Mouse (Mus musculus) intestine, embryonic 15.5 days (tissue): Measurements from ENCODE around the gene Crk. TPM values are rescaled to one million over a fixed set of nuclear protein-coding genes. Genes with fewer than 3 reads are reported as not detected.
A peak's percentile ranks its signal among the peaks of the same experiment; 100 is the strongest.

Experiments
- ATAC-seq: fragments of 200-750 bp; cut with Nextera tagmentation; 2 replicates; pipeline ENCODE4 v1.8.0; 2017; ENCODE audit warnings: moderate TSS enrichment, moderate library complexity
- H3K27ac ChIP-seq: fragments of 300-500 bp; sonication (generic); 2 replicates; pipeline ENCODE4 v1.5.1; 2015; ENCODE audit warnings: mild to moderate bottlenecking, inconsistent platforms
- H3K27me3 ChIP-seq: fragments of 300-500 bp; sonication (generic); replicated peaks from 2 replicates; pipeline ENCODE4 v1.6.1; 2015; ENCODE audit warnings: inconsistent platforms
- H3K36me3 ChIP-seq: fragments of 300-500 bp; sonication (generic); 2 replicates; pipeline ENCODE4 v1.6.1; 2015; ENCODE audit warnings: inconsistent platforms
- H3K4me1 ChIP-seq: fragments of 300-500 bp; sonication (generic); replicated peaks from 2 replicates; pipeline ENCODE4 v1.6.1; 2015; ENCODE audit warnings: inconsistent platforms
- H3K4me2 ChIP-seq: fragments of 300-500 bp; sonication (generic); replicated peaks from 2 replicates; pipeline ENCODE4 v1.6.1; 2015; ENCODE audit warnings: mild to moderate bottlenecking, inconsistent platforms
- H3K4me3 ChIP-seq: fragments of 300-500 bp; sonication (generic); replicated peaks from 2 replicates; pipeline ENCODE4 v1.5.1; 2015; ENCODE audit warnings: inconsistent platforms
- H3K9ac ChIP-seq: fragments of 300-500 bp; sonication (generic); 2 replicates; pipeline ENCODE4 v1.6.1; 2015; ENCODE audit warnings: inconsistent platforms
- H3K9me3 ChIP-seq: fragments of 300-500 bp; sonication (generic); 2 replicates; pipeline ENCODE4 v1.6.1; 2016; ENCODE audit warnings: inconsistent platforms
- WGBS: fragments of 180-500 bp; shearing (Covaris S2); methylation state at CpG from one replicate; pipeline ENCODE4 v1.1.7; 2015; 5-methylcytosine and 5-hydroxymethylcytosine counted together
- polyA plus RNA-seq: library from polyadenylated mRNA; unstranded; fragments of >200 nt; fragmentation: Nextera tagmentation; extraction: Ambion mirVana; gene quantifications from 2 replicates; pipeline ENCODE4 v1.2.1, GENCODE M21; 2015

Crk gene
- polyA plus RNA-seq, 1 experiment from 2014 or later: 109 TPM

DNA sequence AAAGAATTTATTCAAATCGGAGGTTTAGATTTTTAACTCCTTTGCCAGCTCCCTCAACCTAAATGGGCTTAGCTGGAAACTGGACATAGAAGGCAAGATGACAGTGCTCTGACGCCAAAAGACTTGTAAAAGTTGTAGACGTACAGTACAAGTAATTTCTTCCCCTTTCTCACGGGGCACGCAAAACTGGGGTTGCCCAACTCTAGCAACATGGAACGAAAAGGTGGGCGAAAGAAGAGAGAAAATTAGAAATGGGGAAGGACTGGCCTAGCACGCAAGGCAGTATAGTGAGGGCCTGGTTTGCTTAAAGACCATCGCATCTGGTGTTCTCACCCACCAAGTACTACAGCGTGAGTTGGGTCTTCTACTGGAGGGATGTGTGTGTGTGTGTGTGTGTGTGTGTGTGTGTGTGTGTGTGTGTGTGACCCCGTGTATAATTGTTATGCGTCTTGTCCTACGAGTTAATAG is 28.1 kb upstream of the Crk start:
- H3K4me1 ChIP-seq: peaks cover 38% of the 10 kb centered on the region
- peak overlapping the region; percentile 92 for H3K4me2 ChIP-seq

DNA sequence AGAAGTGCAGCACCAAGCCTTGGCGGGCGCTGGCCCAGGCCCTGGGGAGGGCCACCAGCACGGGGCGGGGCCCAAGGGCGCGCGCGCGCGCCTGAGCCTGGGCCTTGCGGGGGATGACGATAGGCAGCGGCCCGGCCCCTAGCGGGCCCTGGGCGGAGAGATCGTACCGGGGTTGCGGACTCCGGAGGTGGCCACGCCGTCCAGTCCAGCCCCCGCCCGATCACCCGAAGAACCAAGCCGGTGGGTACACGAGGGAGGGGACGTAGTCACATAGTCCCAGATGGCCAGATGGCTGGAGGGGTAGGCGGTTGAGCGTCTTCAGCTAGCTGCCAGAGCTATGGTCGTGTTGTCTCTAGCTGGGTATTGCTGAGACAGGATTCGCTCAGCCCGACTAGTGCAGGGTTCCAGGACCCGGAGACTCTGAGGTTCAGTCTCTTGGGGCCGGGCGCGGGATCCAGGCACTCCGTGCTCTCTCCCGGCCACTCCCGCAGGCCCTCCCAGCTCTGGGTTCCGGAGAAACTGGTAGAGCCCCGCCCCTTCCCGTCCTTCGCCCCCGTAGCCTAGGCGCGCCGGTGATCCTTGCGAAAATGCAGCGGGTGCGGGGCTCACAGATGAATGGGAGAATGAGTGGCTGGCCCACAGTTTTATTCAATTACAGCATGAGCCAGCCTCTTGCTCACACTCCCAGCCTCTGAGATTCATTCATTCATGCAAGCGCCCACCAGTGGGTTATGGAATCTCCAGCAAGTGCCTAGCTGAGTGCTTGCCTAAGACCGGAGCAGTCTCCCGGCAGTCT is 27.4 kb upstream of the Crk start:
- H3K27ac ChIP-seq: peak overlapping the region; percentile 93
- H3K4me2 ChIP-seq: peak overlapping the region; percentile 92
- ATAC-seq: peak; percentile 81
- H3K9me3 ChIP-seq: no peaks in the 10 kb centered on the region
- H3K9ac ChIP-seq: peak overlapping the region; percentile 81
- H3K36me3 ChIP-seq: no peaks in the 10 kb centered on the region
- H3K27me3 ChIP-seq: no peaks in the 10 kb centered on the region
- H3K4me1 ChIP-seq: peaks cover 43% of the 10 kb centered on the region
- under 1% methylated on average over 54 of the region's 54 CpGs for WGBS
- H3K4me3 ChIP-seq: peak overlapping the region; percentile 68

More for the DNA sequence above, 28.1 kb upstream of the Crk start:
- Histone ChIP-seq H3K27ac (peak overlapping the region; percentile 93), H3K4me3 (peak overlapping the region; percentile 68), H3K27me3 (no peaks in the 10 kb centered on the region), H3K9ac (peak overlapping the region; percentile 81), H3K9me3 (no peaks in the 10 kb centered on the region), H3K36me3 (no peaks in the 10 kb centered on the region)
- WGBS: 44% methylated on average over 13 of the region's 13 CpGs
- ATAC-seq: no peak

- peak overlapping the region; percentile 81 for H3K9ac ChIP-seq
- H3K9me3 ChIP-seq: no peaks in the 10 kb centered on the region
- 28% methylated on average over 20 of the region's 20 CpGs for WGBS
- no peak for ATAC-seq
- H3K4me2 ChIP-seq: peak overlapping the region; percentile 92
- H3K4me1 ChIP-seq: peaks cover 50% of the 10 kb centered on the region
- peak overlapping the region; percentile 93 for H3K27ac ChIP-seq
- H3K36me3 ChIP-seq: no peaks in the 10 kb centered on the region
- peak overlapping the region; percentile 68 for H3K4me3 ChIP-seq
- H3K27me3 ChIP-seq: no peaks in the 10 kb centered on the region
Measured at GRCm38 (mm10) chr11:75652222-75652941, 26.7 kb upstream of the Crk start.

DNA sequence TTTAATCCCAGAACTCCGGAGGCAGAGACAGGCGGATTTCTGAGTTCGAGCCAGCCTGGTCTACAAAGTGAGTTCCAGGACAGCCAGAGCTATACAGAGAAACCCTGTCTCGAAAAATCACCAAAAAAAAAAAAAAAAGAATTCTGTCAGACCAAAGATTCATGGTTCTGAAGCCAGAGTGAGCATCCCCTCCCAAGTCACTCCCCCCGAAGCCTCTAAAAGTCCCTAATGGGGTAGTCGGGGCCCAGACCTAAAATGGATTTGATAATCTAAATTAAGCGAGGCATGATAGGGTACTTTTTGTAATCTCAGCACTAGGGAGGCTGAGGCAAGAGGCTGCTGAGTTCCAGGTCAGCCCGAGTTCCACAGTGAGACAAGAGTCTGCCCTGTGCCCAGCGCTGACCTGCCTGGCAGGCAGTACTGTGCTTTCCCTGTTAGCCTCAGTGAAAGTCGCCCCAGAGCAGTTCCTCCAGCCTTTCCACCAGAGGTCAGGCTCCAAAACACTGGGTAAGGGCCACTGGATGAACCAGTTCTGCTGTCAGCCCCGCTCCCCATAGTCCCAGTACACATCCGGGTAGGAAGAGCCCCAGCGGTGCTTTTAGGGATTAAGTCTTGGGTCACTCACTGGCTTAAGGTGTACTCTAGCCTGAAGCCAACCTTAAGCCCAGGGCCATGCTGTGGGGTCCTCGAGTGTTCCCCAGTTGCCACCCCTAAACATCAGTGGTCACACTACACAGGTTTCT is 25.9 kb upstream of the Crk start:
- H3K27ac ChIP-seq: peak overlapping the region; percentile 86
- peaks cover 2% of the 10 kb centered on the region; the same call in 1 of the 2 replicates for H3K36me3 ChIP-seq
- H3K9me3 ChIP-seq: no peaks in the 10 kb centered on the region
- H3K27me3 ChIP-seq: no peaks in the 10 kb centered on the region
- H3K4me1 ChIP-seq: peaks cover 50% of the 10 kb centered on the region
- WGBS: 39% methylated on average over 14 of the region's 14 CpGs
- ATAC-seq: no peak
- H3K4me3 ChIP-seq: peak overlapping the region; percentile 68
- H3K9ac ChIP-seq: peak overlapping the region; percentile 63; the same call in 1 of the 2 replicates
- H3K4me2 ChIP-seq: peak overlapping the region; percentile 92

DNA sequence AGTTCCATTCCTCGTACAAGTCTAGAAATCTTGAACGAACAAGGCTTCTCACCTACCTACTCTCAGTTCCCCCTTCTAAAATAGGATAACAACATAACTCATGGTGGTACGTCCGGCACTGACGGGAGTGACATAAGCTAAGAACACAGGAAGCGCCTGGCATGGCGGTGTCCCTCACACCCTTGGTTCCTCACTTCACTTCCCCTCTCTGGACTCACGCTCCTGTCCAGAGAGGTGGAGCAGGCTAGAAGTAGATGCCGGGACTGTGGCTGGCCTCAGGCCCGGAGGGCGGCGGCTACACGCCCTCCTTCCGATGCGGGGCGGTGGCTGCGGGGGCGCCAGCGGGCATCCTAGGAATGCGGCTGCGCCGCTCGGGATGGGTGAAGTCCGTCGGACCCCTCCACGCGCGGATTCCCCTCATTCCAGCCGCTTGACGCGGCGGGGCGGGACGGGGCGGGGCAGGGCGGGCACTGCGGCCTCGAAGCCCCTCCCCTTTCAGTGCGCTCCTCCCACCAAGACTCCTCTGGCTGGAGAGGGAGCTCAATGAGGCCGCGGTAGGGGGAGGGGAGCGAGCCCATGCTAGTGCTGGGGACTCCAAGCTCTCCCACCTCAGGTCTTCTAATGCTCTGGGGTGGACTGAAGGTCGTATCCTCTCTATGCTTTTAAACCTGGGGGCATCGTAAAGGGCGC is 25.1 kb upstream of the Crk start:
- Histone ChIP-seq H3K9me3 (no peaks in the 10 kb centered on the region), H3K27ac (peak overlapping the region; percentile 86), H3K9ac (peak overlapping the region; percentile 63), H3K4me2 (peak overlapping the region; percentile 92), H3K4me3 (peak overlapping the region; percentile 67), H3K27me3 (no peaks in the 10 kb centered on the region), H3K36me3 (peaks cover 7% of the 10 kb centered on the region; the same call in 1 of the 2 replicates), H3K4me1 (peaks cover 50% of the 10 kb centered on the region)
- peak; percentile 76 for ATAC-seq
- under 1% methylated on average over 39 of the region's 45 CpGs for WGBS

DNA sequence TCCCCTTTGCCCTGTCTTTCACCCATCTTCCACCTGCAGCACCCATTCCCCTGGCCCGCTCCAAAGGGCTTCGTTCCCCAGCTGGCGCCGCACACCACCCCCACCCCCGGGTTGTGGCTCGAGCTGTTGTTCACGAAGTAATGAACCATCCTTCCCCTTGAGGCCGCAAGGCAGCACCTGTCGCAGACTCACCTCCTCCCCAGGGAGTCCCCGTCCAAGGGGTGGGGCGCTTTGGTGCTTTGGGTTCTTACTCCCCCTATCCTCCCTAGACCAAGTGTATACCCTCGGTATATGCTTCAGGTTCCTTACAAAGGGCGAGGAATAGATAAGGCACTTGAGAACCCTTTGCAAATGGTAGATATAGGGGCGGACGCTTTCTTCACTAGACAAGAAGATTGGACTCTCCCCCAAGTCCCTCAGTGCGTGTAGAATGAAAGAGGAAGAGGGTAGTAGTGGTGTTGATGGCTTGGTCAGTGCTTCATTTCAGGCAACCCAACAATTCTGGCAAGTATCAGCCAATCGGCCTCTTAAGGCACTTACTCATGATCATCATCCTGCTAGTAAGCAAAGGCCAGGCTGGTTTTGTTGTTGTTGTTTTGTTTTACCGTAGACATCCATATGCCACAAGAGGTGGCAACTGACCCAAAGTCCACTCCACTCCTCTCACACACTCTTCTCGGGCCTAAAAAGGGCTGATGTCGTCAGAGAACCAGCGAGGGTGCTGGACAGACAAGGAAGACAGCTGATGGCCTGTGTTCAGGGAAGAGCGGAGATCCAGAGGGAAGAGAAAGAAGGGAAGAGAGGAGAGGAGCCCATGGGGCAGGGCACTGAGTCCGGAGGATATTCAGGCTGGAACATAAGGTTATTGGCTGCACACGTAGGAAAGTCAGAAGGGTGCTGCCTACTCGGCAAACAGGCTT is 24.3 kb upstream of the Crk start:
- Histone ChIP-seq H3K9ac (peak overlapping the region; percentile 74), H3K9me3 (no peaks in the 10 kb centered on the region), H3K36me3 (peaks cover 7% of the 10 kb centered on the region; the same call in 1 of the 2 replicates), H3K4me3 (peak overlapping the region; percentile 70), H3K27ac (peak overlapping the region; percentile 86), H3K4me1 (peaks cover 50% of the 10 kb centered on the region), H3K27me3 (no peaks in the 10 kb centered on the region), H3K4me2 (peak overlapping the region; percentile 92)
- ATAC-seq: no peak
- WGBS: 48% methylated on average over 25 of the region's 25 CpGs

- H3K9ac ChIP-seq: peak overlapping the region; percentile 74
- H3K4me1 ChIP-seq: peaks cover 46% of the 10 kb centered on the region
- WGBS: 2% methylated on average over 77 of the region's 78 CpGs
- peak; percentile 52 for ATAC-seq
- no peaks in the 10 kb centered on the region for H3K27me3 ChIP-seq
- no peaks in the 10 kb centered on the region for H3K9me3 ChIP-seq
- peak overlapping the region; percentile 86 for H3K27ac ChIP-seq
- H3K36me3 ChIP-seq: peaks cover 15% of the 10 kb centered on the region
- peak overlapping the region; percentile 70 for H3K4me3 ChIP-seq
- H3K4me2 ChIP-seq: peak overlapping the region; percentile 92
Measured at GRCm38 (mm10) chr11:75655621-75656545, 23.2 kb upstream of the Crk start.

- H3K36me3 ChIP-seq: peaks cover 24% of the 10 kb centered on the region
- 50% methylated on average over 20 of the region's 20 CpGs for WGBS
- H3K9ac ChIP-seq: peak overlapping the region; percentile 74
- peak overlapping the region; percentile 70 for H3K4me3 ChIP-seq
- ATAC-seq: no peak
- no peaks in the 10 kb centered on the region for H3K9me3 ChIP-seq
- peaks cover 46% of the 10 kb centered on the region for H3K4me1 ChIP-seq
- peak overlapping the region; percentile 92 for H3K4me2 ChIP-seq
- H3K27me3 ChIP-seq: no peaks in the 10 kb centered on the region
- H3K27ac ChIP-seq: peak overlapping the region; percentile 86; the same call in 1 of the 2 replicates
Measured at GRCm38 (mm10) chr11:75656621-75657590, 22.2 kb upstream of the Crk start.

DNA sequence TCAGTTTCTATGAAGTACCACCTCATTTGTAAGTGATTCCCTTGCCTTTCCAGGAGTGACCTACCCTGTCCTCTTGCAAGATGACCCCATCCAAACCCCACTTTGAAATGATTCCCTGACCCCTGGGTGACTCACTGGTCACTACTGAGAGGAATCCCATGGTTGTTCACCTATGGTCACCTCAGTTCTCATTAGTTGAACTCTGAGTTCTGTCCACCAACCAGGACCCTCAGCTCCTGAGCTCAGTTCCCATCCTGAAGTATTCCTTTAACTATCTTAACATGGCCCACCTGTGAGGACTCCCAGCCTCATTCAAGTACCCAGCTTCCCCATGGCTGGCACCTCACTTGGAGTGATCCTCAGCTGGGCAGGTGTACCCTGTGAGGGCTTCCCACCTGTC is 21.2 kb upstream of the Crk start:
- Histone ChIP-seq H3K4me1 (peaks cover 39% of the 10 kb centered on the region), H3K27me3 (no peaks in the 10 kb centered on the region), H3K27ac (no peak overlapping the region), H3K9me3 (no peaks in the 10 kb centered on the region), H3K9ac (no peak overlapping the region), H3K4me3 (no peak overlapping the region), H3K36me3 (peaks cover 31% of the 10 kb centered on the region), H3K4me2 (no peak overlapping the region)
- no peak for ATAC-seq
